Mouse (Mus musculus) mesoderm, embryonic 11.5 days (tissue): ENCODE data around the gene Samd10.
A peak's percentile ranks its signal among the peaks of the same experiment; 100 is the strongest.

Experiments used
- DNase-seq: peaks from one replicate; pipeline ENCODE4 v3.0.0-alpha.2; 2012; ENCODE audit warnings: low read depth, low spot score

Samd10 gene

GRCm38 (mm10) chr2:181598454-181599351 is at the start of gene Samd10:
Samd10 (minus strand) TSS chr2:181599212.
- DNase-seq: peak; percentile 56

GRCm38 (mm10) chr2:181646626-181647472 is 47.8 kb upstream of the Samd10 start:
- DNase-seq: no peak

GRCm38 (mm10) chr2:181645666-181646065 is 46.7 kb upstream of the Samd10 start:
- no peak for DNase-seq

- peak; percentile 55 for DNase-seq
Measured at GRCm38 (mm10) chr2:181644361-181644760, 45.3 kb upstream of the Samd10 start.

GRCm38 (mm10) chr2:181635865-181636264 is 36.9 kb upstream of the Samd10 start:
- DNase-seq: no peak

GRCm38 (mm10) chr2:181632624-181633023 is 33.6 kb upstream of the Samd10 start:
- DNase-seq: no peak

GRCm38 (mm10) chr2:181628471-181628870 is 29.5 kb upstream of the Samd10 start:
- DNase-seq: no peak

GRCm38 (mm10) chr2:181623401-181623800 is 24.4 kb upstream of the Samd10 start:
- peak; percentile 6 for DNase-seq

GRCm38 (mm10) chr2:181618761-181619495 is 19.9 kb upstream of the Samd10 start:
- DNase-seq: no peak

- no peak for DNase-seq
Measured at GRCm38 (mm10) chr2:181602367-181602766, 3.4 kb upstream of the Samd10 start.

GRCm38 (mm10) chr2:181601751-181602145 is 2.7 kb upstream of the Samd10 start:
- no peak for DNase-seq

- peak; percentile 97 for DNase-seq
Measured at GRCm38 (mm10) chr2:181600828-181601750, 2.1 kb upstream of the Samd10 start.

- no peak for DNase-seq
Measured at GRCm38 (mm10) chr2:181600226-181600758, 1.3 kb upstream of the Samd10 start.

GRCm38 (mm10) chr2:181597378-181598061 is 1.5 kb downstream of the Samd10 start:
- no peak for DNase-seq

- DNase-seq: no peak
Measured at GRCm38 (mm10) chr2:181596221-181596960, 2.6 kb downstream of the Samd10 start.

- peak; percentile 43 for DNase-seq
Measured at GRCm38 (mm10) chr2:181594946-181595696, 3.9 kb downstream of the Samd10 start.

GRCm38 (mm10) chr2:181593937-181594336 is 5.1 kb downstream of the Samd10 start:
- DNase-seq: no peak

GRCm38 (mm10) chr2:181593042-181593421 is 6.0 kb downstream of the Samd10 start:
- DNase-seq: no peak
